Mouse (Mus musculus) lung, embryonic 15.5 days (tissue): Measurements from ENCODE around the gene Calcrl. TPM values are rescaled to one million over a fixed set of nuclear protein-coding genes. Genes with fewer than 3 reads are reported as not detected.
"Not testable (repeated sequence)": the region's sequence is repeated elsewhere in the genome, so short reads cannot be mapped to it uniquely, and the experiment has no call there.

Experiments
- ATAC-seq: fragments of 200-750 bp; cut with Nextera tagmentation; 2 replicates; pipeline ENCODE4 v1.8.0; 2017; ENCODE audit warnings: moderate number of reproducible peaks, borderline replicate concordance; ENCODE audit not compliant: low FRiP score, low TSS enrichment; ENCODE audit errors: extremely low read depth
- H3K27ac ChIP-seq: fragments of 300-500 bp; sonication (generic); 2 replicates; pipeline ENCODE4 v1.5.1; 2015; ENCODE audit warnings: moderate library complexity, mild to moderate bottlenecking, inconsistent platforms
- H3K27me3 ChIP-seq: fragments of 300-500 bp; sonication (generic); 2 replicates; pipeline ENCODE4 v1.6.1; 2015; ENCODE audit warnings: inconsistent platforms
- H3K36me3 ChIP-seq: fragments of 300-500 bp; sonication (generic); 2 replicates; pipeline ENCODE4 v1.6.1; 2015; ENCODE audit warnings: inconsistent platforms
- H3K4me1 ChIP-seq: fragments of 300-500 bp; sonication (generic); 2 replicates; pipeline ENCODE4 v1.6.1; 2015; ENCODE audit warnings: inconsistent platforms
- H3K4me2 ChIP-seq: fragments of 300-500 bp; sonication (generic); 2 replicates; pipeline ENCODE4 v1.6.1; 2015; ENCODE audit warnings: inconsistent platforms, mild to moderate bottlenecking, moderate library complexity
- H3K4me3 ChIP-seq: fragments of 300-500 bp; sonication (generic); 2 replicates; pipeline ENCODE4 v1.5.1; 2015; ENCODE audit warnings: mild to moderate bottlenecking, inconsistent platforms
- H3K9ac ChIP-seq: fragments of 300-500 bp; sonication (generic); 2 replicates; pipeline ENCODE4 v1.6.1; 2015; ENCODE audit warnings: inconsistent platforms
- H3K9me3 ChIP-seq: fragments of 300-500 bp; sonication (generic); 2 replicates; pipeline ENCODE4 v1.6.1; 2016; ENCODE audit warnings: inconsistent platforms
- WGBS: fragments of 180-500 bp; shearing (Covaris S2); methylation state at CpG from one replicate; pipeline ENCODE4 v1.1.7; 2015; 5-methylcytosine and 5-hydroxymethylcytosine counted together
- polyA plus RNA-seq: library from polyadenylated mRNA; unstranded; fragments of >200 nt; fragmentation: Nextera tagmentation; extraction: Ambion mirVana; gene quantifications from 2 replicates; pipeline ENCODE4 v1.2.1, GENCODE M21; 2015

Calcrl gene
- polyA plus RNA-seq, 1 experiment from 2014 or later, result 77.1 TPM

- WGBS, result 75% methylated on average over 14 of the region's 14 CpGs
- ATAC-seq, H3K4me1 ChIP-seq, H3K27me3 ChIP-seq, H3K4me3 ChIP-seq, H3K27ac ChIP-seq, H3K9ac ChIP-seq, H3K4me2 ChIP-seq, H3K36me3 ChIP-seq, H3K9me3 ChIP-seq: not testable (repeated sequence)
These were observed 36.7 kb downstream of the Calcrl start for GRCm38 (mm10) chr2:84388537-84388936.

DNA sequence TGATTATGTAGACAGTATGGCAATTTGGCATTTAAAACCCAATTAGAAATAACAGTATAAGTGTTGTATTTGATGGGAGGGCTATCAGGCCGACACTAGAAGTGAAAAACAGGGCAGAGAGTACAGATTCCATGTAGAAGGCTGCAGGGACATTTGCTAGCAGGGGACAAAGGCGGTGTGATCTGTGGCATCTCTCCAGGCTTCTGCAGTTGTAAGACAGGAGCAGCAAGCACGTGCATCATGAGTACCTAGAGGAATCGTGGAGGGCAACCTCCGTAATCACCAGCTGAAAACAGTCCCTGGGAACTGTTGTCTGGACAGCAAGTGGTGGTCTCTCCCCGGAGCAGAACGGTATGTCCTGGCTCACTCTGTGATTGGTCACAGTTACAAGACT lies 37.2 kb downstream of the Calcrl start:
- H3K36me3 ChIP-seq, result no peaks in the 10 kb centered on the region
- ATAC-seq, result no peak
- no peak overlapping the region for H3K9ac ChIP-seq
- H3K4me2 ChIP-seq, result no peak overlapping the region
- H3K27ac ChIP-seq, result no peak overlapping the region
- WGBS, result 76% methylated on average over 7 of the region's 7 CpGs
- no peak overlapping the region for H3K4me3 ChIP-seq
- no peaks in the 10 kb centered on the region for H3K9me3 ChIP-seq
- H3K4me1 ChIP-seq, result peaks cover 6% of the 10 kb centered on the region; the same call in 1 of the 2 replicates
- H3K27me3 ChIP-seq, result no peaks in the 10 kb centered on the region

GRCm38 (mm10) chr2:84387394-84388022 lies 37.7 kb downstream of the Calcrl start:
- Histone ChIP-seq H3K27me3 (no peaks in the 10 kb centered on the region), H3K4me1 (peaks cover 8% of the 10 kb centered on the region; the same call in 1 of the 2 replicates), H3K9me3 (no peaks in the 10 kb centered on the region), H3K4me3 (no peak overlapping the region), H3K9ac (no peak overlapping the region), H3K36me3 (no peaks in the 10 kb centered on the region), H3K4me2 (peak overlapping the region; percentile 35), H3K27ac (no peak overlapping the region)
- 61% methylated on average over 11 of the region's 11 CpGs for WGBS
- ATAC-seq, result no peak

DNA sequence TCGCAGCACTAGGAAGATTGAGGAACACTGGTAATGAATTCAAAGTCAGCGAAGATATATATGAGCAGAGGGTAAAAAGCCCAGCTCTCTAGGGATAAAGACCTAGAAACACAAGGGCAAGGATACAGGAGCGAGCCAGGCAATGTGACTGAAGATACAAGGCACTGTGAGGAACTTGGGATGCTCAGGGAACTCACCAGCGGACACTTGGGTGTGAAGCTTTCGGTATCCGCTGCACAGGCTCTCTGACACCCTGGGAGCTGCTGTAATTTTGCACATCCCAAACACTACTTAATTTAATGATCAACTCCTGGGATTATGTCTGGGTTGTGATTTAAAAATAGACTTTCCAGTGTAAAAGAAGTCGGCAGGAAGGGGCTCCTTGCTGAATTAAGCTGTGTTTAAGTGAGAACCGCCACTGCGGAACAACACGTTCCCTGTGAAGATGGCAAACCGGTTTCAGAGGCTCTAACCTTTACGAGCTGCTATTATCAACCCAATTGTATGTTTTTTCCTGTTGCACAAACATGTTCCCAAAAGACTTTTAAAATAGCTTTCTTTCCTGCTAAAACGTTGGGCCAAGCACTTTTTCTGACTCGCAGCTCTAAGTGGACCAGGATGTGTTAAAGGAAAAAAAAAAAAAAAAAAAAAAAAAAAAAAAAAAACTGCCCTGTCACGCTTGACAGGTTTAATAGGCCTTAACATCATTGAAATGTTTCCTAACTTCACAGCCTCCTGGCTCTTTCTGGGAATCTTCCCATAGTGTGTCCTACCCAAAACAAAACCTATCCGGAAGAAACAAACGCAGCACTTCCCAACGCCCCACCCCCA lies 38.4 kb downstream of the Calcrl start:
- Histone ChIP-seq H3K9ac (no peak overlapping the region), H3K27me3 (no peaks in the 10 kb centered on the region), H3K9me3 (no peaks in the 10 kb centered on the region), H3K4me3 (no peak overlapping the region), H3K4me2 (peak overlapping the region; percentile 35), H3K4me1 (peaks cover 8% of the 10 kb centered on the region; the same call in 1 of the 2 replicates), H3K27ac (no peak overlapping the region), H3K36me3 (no peaks in the 10 kb centered on the region)
- WGBS, result 51% methylated on average over 18 of the region's 18 CpGs
- ATAC-seq, result no peak

DNA sequence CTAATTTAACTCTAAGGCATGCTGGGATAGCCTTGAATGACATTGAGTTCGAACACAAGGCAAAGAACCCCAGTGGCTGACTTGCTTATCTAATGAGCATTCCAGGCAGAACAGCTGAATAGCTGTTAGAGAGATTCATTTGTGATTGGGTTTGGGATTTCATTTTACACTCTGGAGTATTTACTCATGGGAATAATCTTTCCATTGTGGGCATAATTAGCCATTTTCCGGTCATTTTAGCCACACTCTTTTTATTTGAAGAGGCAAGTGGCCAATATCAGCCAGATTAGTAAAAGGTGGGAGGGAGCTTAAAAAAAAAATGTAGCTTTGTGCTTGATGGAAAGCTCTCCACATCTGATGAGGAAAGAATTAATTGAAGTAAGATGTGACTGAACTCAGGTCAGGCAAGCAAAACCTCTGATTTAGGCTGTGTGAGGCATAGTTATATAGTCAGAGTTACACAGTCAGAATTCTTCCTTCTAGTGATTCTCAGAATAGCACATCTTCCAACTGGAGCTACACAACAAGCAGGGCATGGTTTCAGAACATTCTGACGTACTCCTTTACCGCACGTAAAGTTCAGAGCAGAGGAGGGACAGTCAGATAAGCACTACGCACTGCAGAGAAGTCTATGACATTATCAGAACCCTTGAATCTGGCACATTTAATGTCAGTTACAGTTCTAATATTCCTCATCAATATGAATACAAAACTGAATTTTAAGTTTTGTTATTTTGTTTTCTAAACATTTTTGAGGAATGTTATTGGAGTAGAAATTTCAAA lies 40.1 kb downstream of the Calcrl start:
- no peak for ATAC-seq
- WGBS, result 67% methylated on average over 6 of the region's 6 CpGs
- Histone ChIP-seq H3K9me3 (no peaks in the 10 kb centered on the region), H3K36me3 (no peaks in the 10 kb centered on the region), H3K4me2 (no peak overlapping the region), H3K4me1 (peaks cover 15% of the 10 kb centered on the region), H3K27me3 (no peaks in the 10 kb centered on the region), H3K27ac (no peak overlapping the region), H3K4me3 (no peak overlapping the region), H3K9ac (no peak overlapping the region)

DNA sequence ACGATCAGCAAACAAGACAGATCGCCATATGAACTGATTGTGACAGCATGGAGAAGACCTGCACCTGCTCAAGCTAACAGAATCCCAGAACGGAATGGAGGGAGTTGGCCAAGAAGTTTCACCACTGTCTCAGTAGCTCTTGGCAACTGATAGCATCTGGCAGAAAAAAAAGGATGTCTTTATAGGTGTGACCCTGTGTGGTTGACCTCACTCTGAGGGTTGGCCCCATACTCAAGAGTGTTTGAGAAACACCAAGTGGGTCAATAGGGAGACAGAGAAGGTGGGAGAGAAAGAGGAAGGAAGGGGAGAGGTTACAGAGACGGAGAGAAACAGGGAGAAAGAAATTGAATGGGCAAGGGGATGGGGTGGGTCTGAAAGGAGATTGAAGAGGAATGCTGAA lies 41.4 kb downstream of the Calcrl start:
- peaks cover 15% of the 10 kb centered on the region for H3K4me1 ChIP-seq
- no peak overlapping the region for H3K27ac ChIP-seq
- H3K4me3 ChIP-seq, result no peak overlapping the region
- H3K36me3 ChIP-seq, result no peaks in the 10 kb centered on the region
- no peaks in the 10 kb centered on the region for H3K9me3 ChIP-seq
- WGBS, result 46% methylated on average over 4 of the region's 4 CpGs
- H3K4me2 ChIP-seq, result no peak overlapping the region
- H3K9ac ChIP-seq, result no peak overlapping the region
- H3K27me3 ChIP-seq, result no peaks in the 10 kb centered on the region
- no peak for ATAC-seq

DNA sequence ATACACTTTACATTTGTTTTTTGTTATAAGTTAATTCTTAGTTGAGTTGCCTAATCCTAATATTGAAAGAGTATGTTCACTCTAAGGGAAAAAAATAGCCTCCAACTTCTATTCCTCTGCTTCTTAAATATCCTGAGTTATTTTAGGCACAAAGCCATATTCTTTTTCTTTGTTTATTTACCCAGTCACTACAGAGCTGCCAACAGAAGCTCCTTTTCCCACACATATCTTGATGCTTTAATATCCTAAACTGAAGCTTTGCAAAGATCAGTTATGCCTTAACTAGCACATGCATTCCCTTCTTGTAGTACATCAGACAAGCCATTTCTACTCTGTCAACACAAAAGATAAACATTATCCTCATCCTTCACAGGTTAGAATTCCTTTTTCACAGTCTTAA lies 42.7 kb downstream of the Calcrl start:
- H3K4me3 ChIP-seq, result no peak overlapping the region
- H3K9me3 ChIP-seq, result no peaks in the 10 kb centered on the region
- no peaks in the 10 kb centered on the region for H3K27me3 ChIP-seq
- no peak for ATAC-seq
- H3K4me1 ChIP-seq, result peaks cover 15% of the 10 kb centered on the region
- no peaks in the 10 kb centered on the region for H3K36me3 ChIP-seq
- no peak overlapping the region for H3K4me2 ChIP-seq
- no peak overlapping the region for H3K27ac ChIP-seq
- no peak overlapping the region for H3K9ac ChIP-seq

- no peak overlapping the region for H3K4me3 ChIP-seq
- H3K27ac ChIP-seq, result no peak overlapping the region
- no peaks in the 10 kb centered on the region for H3K27me3 ChIP-seq
- no peak overlapping the region for H3K4me2 ChIP-seq
- peaks cover 15% of the 10 kb centered on the region for H3K4me1 ChIP-seq
- 73% methylated on average over 5 of the region's 5 CpGs for WGBS
- no peak overlapping the region for H3K9ac ChIP-seq
- no peaks in the 10 kb centered on the region for H3K36me3 ChIP-seq
- H3K9me3 ChIP-seq, result no peaks in the 10 kb centered on the region
- no peak for ATAC-seq
These were observed 43.2 kb downstream of the Calcrl start for GRCm38 (mm10) chr2:84381997-84382396.

- WGBS, result 67% methylated on average over 11 of the region's 11 CpGs
- H3K4me1 ChIP-seq, result peaks cover 9% of the 10 kb centered on the region
- H3K9ac ChIP-seq, result no peak overlapping the region
- H3K4me3 ChIP-seq, result no peak overlapping the region
- H3K36me3 ChIP-seq, result no peaks in the 10 kb centered on the region
- H3K4me2 ChIP-seq, result no peak overlapping the region
- no peak for ATAC-seq
- no peaks in the 10 kb centered on the region for H3K27me3 ChIP-seq
- H3K27ac ChIP-seq, result no peak overlapping the region
- H3K9me3 ChIP-seq, result no peaks in the 10 kb centered on the region
These were observed 44.4 kb downstream of the Calcrl start for GRCm38 (mm10) chr2:84380816-84381215.

- Histone ChIP-seq H3K36me3 (no peaks in the 10 kb centered on the region), H3K9ac (no peak overlapping the region), H3K4me3 (no peak overlapping the region), H3K27ac (no peak overlapping the region), H3K4me2 (no peak overlapping the region), H3K27me3 (no peaks in the 10 kb centered on the region), H3K9me3 (no peaks in the 10 kb centered on the region), H3K4me1 (peaks cover 9% of the 10 kb centered on the region)
- WGBS, result 43% methylated on average over 5 of the region's 5 CpGs
- no peak for ATAC-seq
These were observed 46.5 kb downstream of the Calcrl start for GRCm38 (mm10) chr2:84378678-84379077.

DNA sequence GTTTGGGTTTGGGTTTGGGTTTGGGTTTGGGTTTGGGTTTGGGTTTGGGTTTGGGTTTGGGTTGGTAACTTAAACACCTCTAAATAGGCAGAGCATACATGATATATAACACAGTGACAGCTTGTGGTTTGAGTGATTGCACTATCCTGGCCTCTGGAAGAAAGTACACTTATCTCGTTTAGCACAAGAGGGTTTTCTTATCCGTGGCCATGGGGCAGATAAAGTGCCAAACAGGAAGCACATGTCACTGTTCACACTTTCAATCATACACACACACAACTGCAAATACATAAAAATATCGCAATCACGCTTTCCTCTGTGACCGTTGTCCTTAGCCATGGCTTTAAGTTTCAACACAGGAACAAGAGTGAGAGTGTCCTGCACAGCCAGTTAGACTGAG lies 56.0 kb downstream of the Calcrl start:
- Histone ChIP-seq H3K27me3 (no peaks in the 10 kb centered on the region), H3K36me3 (no peaks in the 10 kb centered on the region), H3K4me3 (no peak overlapping the region), H3K4me2 (no peak overlapping the region), H3K4me1 (no peaks in the 10 kb centered on the region), H3K9me3 (no peaks in the 10 kb centered on the region), H3K9ac (no peak overlapping the region), H3K27ac (no peak overlapping the region)
- ATAC-seq, result no peak
- 31% methylated on average over 5 of the region's 5 CpGs for WGBS

GRCm38 (mm10) chr2:84366742-84367141 lies 58.5 kb downstream of the Calcrl start:
- no peak for ATAC-seq
- Histone ChIP-seq H3K4me2 (no peak overlapping the region), H3K9me3 (no peaks in the 10 kb centered on the region), H3K36me3 (no peaks in the 10 kb centered on the region), H3K4me3 (no peak overlapping the region), H3K27ac (no peak overlapping the region), H3K4me1 (no peaks in the 10 kb centered on the region), H3K27me3 (no peaks in the 10 kb centered on the region), H3K9ac (no peak overlapping the region)
